Mouse (Mus musculus) CH12.LX (cell line): ENCODE results near the gene Ap1g1. TPM values are rescaled to one million over a fixed set of nuclear protein-coding genes. Genes with fewer than 3 reads are reported as not detected.
A peak's percentile ranks its signal among the peaks of the same experiment; 100 is the strongest.

ENCODE experiments used
- DNase-seq: peaks from one replicate; pipeline ENCODE4 v3.0.0-alpha.2; 2013; ENCODE audit errors: extremely low read depth
- H3K27ac ChIP-seq: 2 replicates; pipeline ENCODE4 v1.5.1; 2012; ENCODE audit warnings: low read depth, mild to moderate bottlenecking, control low read depth, moderate library complexity; ENCODE audit not compliant: insufficient read depth
- H3K27me3 ChIP-seq: replicated peaks from 2 replicates; pipeline ENCODE3; 2012; ENCODE audit warnings: inconsistent platforms
- H3K36me3 ChIP-seq, 2 experiments: replicated peaks in 1 of 2; 2 replicates each; pipeline versions ENCODE3 to v1.6.1; 2012; ENCODE audit warnings: inconsistent platforms in 1 of 2, low read length in 1 of 2, mild to moderate bottlenecking in 1 of 2, mixed read lengths in 1 of 2, moderate library complexity in 1 of 2; ENCODE audit not compliant: control insufficient read depth in 1 of 2, insufficient read depth in 1 of 2
- H3K4me1 ChIP-seq, 2 experiments: 2 replicates each; pipeline ENCODE4 v1.6.1; 2012; ENCODE audit warnings: inconsistent platforms in 1 of 2, moderate library complexity in 1 of 2; ENCODE audit not compliant: insufficient read depth in 2 of 2, control insufficient read depth in 1 of 2
- H3K4me2 ChIP-seq: 2 replicates; pipeline ENCODE4 v1.6.1; 2012; ENCODE audit warnings: low read depth, mild to moderate bottlenecking, control low read depth; ENCODE audit not compliant: poor library complexity, insufficient read depth, severe bottlenecking
- H3K4me3 ChIP-seq, 3 experiments: fragments of 150-350 bp in 1 of 3; sonication (generic) in 1 of 3; replicated peaks in 1 of 3; 2 replicates each; pipeline versions ENCODE3 to v1.5.1; 2011 to 2012; ENCODE audit warnings: low read depth in 2 of 3, low read length in 2 of 3, mild to moderate bottlenecking in 2 of 3, moderate library complexity in 2 of 3, control low read depth in 1 of 3, improper control_type of control experiment in 1 of 3, inconsistent platforms in 1 of 3, mixed read lengths in 1 of 3; ENCODE audit not compliant: poor library complexity in 1 of 3
- H3K79me2 ChIP-seq: replicated peaks from 2 replicates; pipeline ENCODE4 v1.6.1; 2012; ENCODE audit warnings: mild to moderate bottlenecking, moderate library complexity; ENCODE audit not compliant: control insufficient read depth, poor library complexity, insufficient read depth, severe bottlenecking; ENCODE audit errors: extremely low read depth
- H3K9ac ChIP-seq: 2 replicates; pipeline ENCODE4 v1.6.1; 2012; ENCODE audit warnings: low read depth, mild to moderate bottlenecking, control low read depth, moderate library complexity; ENCODE audit not compliant: insufficient read depth
- H3K9me3 ChIP-seq: replicated peaks from 2 replicates; pipeline ENCODE3; 2012; ENCODE audit warnings: low read length, inconsistent platforms, mixed read lengths
- BHLHE40 ChIP-seq: IDR thresholded peaks from 2 replicates; pipeline ENCODE4 v1.6.1; 2011; ENCODE audit warnings: mild to moderate bottlenecking, low read depth, low read length, improper control_type of control experiment
- CTCF ChIP-seq, 2 experiments: IDR thresholded peaks in 1 of 2; conservative IDR thresholded peaks in 1 of 2; 2 replicates each; pipeline ENCODE4 v1.5.1; 2011 to 2012; ENCODE audit warnings: low read depth in 2 of 2, low read length in 2 of 2, improper control_type of control experiment in 1 of 2, inconsistent platforms in 1 of 2, mild to moderate bottlenecking in 1 of 2, moderate library complexity in 1 of 2
- ELF1 ChIP-seq: IDR thresholded peaks from 2 replicates; pipeline ENCODE4 v1.6.1; 2014; ENCODE audit warnings: low read depth, mild to moderate bottlenecking, inconsistent platforms, low read length, improper control_type of control experiment
- EP300 ChIP-seq: IDR thresholded peaks from 2 replicates; pipeline ENCODE4 v1.6.1; 2011; ENCODE audit warnings: low read length, improper control_type of control experiment
- GABPA ChIP-seq: IDR thresholded peaks from 2 replicates; pipeline ENCODE4 v1.6.1; 2012; ENCODE audit warnings: low read depth, low read length, improper control_type of control experiment, inconsistent platforms; ENCODE audit not compliant: insufficient replicate concordance
- HCFC1 ChIP-seq: IDR thresholded peaks from 2 replicates; pipeline ENCODE4 v1.6.1; 2012; ENCODE audit warnings: low read depth, mild to moderate bottlenecking, inconsistent platforms, low read length, improper control_type of control experiment
- JUND ChIP-seq: conservative IDR thresholded peaks from 2 replicates; pipeline ENCODE4 v1.6.1; 2011; ENCODE audit warnings: low read depth, low read length, improper control_type of control experiment
- KAT2A ChIP-seq: IDR thresholded peaks from 2 replicates; pipeline ENCODE4 v1.6.1; 2012; ENCODE audit warnings: low read length, improper control_type of control experiment, inconsistent platforms; ENCODE audit not compliant: insufficient replicate concordance
- MAFK ChIP-seq: IDR thresholded peaks from 2 replicates; pipeline ENCODE4 v1.6.1; 2011; ENCODE audit warnings: low read length, improper control_type of control experiment; ENCODE audit not compliant: insufficient replicate concordance
- MAX ChIP-seq: IDR thresholded peaks from 2 replicates; pipeline ENCODE4 v1.6.1; 2011; ENCODE audit warnings: low read length, improper control_type of control experiment
- MAZ ChIP-seq: IDR thresholded peaks from 2 replicates; pipeline ENCODE4 v1.6.1; 2012; ENCODE audit warnings: low read depth, mild to moderate bottlenecking, inconsistent platforms, low read length, improper control_type of control experiment, moderate library complexity
- MXI1 ChIP-seq: IDR thresholded peaks from 2 replicates; pipeline ENCODE4 v1.6.1; 2011; ENCODE audit warnings: mild to moderate bottlenecking, low read depth, low read length, improper control_type of control experiment
- MYC ChIP-seq: IDR thresholded peaks from 2 replicates; pipeline ENCODE4 v1.6.1; 2011; ENCODE audit warnings: low read depth, mild to moderate bottlenecking, improper control_type of control experiment, low read length
- PAX5 ChIP-seq: IDR thresholded peaks from 2 replicates; pipeline ENCODE4 v1.6.1; 2012; ENCODE audit warnings: low read length, inconsistent platforms, mixed read lengths
- TBP ChIP-seq: conservative IDR thresholded peaks from 2 replicates; pipeline ENCODE4 v1.6.1; 2011; ENCODE audit warnings: low read depth, low read length, improper control_type of control experiment
- UBTF ChIP-seq: IDR thresholded peaks from 2 replicates; pipeline ENCODE4 v1.6.1; 2012; ENCODE audit warnings: low read depth, mild to moderate bottlenecking, inconsistent platforms, low read length, improper control_type of control experiment, moderate library complexity
- USF1 ChIP-seq: IDR thresholded peaks from 2 replicates; pipeline ENCODE4 v1.6.1; 2014; ENCODE audit warnings: low read depth, mild to moderate bottlenecking, inconsistent platforms, low read length, improper control_type of control experiment
- USF2 ChIP-seq: conservative IDR thresholded peaks from 2 replicates; pipeline ENCODE4 v1.6.1; 2011; ENCODE audit warnings: low read depth, low read length, improper control_type of control experiment
- ZKSCAN1 ChIP-seq: IDR thresholded peaks from 2 replicates; pipeline ENCODE4 v1.6.1; 2012; ENCODE audit warnings: low read depth, inconsistent platforms, low read length, improper control_type of control experiment, borderline replicate concordance
- ZMIZ1 ChIP-seq: IDR thresholded peaks from 2 replicates; pipeline ENCODE4 v1.6.1; 2012; ENCODE audit warnings: low read depth, mild to moderate bottlenecking, inconsistent platforms, low read length, improper control_type of control experiment
- dilution Hi-C: fragments of 300-500 bp; cut with MboI; formaldehyde crosslinking; loops from 2 replicates; pipeline ENCODE4 v1.14.3; 2020; ENCODE audit warnings: low sequenced_read_pairs; ENCODE audit not compliant: extremely low pct_unique_long_range_greater_than_20kb, extremely low pct_ligation_motif_present
- in situ Hi-C: fragments of 300-500 bp; cut with MboI; formaldehyde crosslinking; loops from 3 replicates; pipeline ENCODE4 v1.14.3; 2019; ENCODE audit warnings: low sequenced_read_pairs, low pct_ligation_motif_present, low pct_unique_long_range_greater_than_20kb, mixed read lengths
- polyA plus RNA-seq: library from polyadenylated mRNA; unstranded; fragments of >175 nt; gene quantifications from 2 replicates; pipeline ENCODE4 v1.2.1, GENCODE M21; 2012; ENCODE audit warnings: low read depth; ENCODE audit not compliant: insufficient read length
- total RNA-seq, 2 experiments: library from RNA; depleted of rRNA; stranded (reverse); fragments of 300-350 nt in 1 of 2; fragments of >200 nt in 1 of 2; gene quantifications; 2 replicates each; pipeline ENCODE4 v1.2.3; 2012 to 2014

Ap1g1 gene
- total and polyA plus RNA-seq, 3 experiments: 29.5 to 60.4 (median 40.8) TPM

DNA sequence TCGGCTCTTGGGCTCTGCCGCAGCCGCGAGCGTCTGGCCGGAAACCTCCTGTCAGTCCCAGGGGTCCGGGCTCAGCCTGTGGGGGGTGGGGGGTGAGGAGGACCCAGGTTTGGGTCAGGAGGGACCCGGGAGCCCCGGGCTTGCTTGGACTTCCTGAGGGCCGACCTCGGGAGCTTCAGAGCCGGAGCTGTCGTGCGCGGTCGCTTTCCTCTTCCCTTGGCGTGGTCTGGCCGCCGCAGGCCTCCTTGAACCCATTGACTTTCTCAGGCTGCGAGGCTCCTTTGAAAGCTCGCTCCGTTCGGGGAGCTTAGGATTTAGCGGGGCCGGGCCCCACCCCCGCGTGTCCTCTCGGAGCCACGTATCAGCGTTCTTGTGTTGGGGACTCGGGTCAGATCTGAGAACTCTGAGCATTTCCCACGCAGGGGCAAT, 653 bp downstream of the Ap1g1 start:
- dilution Hi-C loops: no loop called here
- H3K9me3 ChIP-seq: no peaks in the 10 kb centered on the region
- peak; percentile 14 for DNase-seq
- peaks cover 3 to 38% of the 10 kb centered on the region in 2 experiments; a peak in 3 of 4 replicates for H3K4me1 ChIP-seq
- H3K36me3 ChIP-seq: no peaks in the 10 kb centered on the region
- H3K79me2 ChIP-seq: peaks cover 47% of the 10 kb centered on the region
- H3K27ac ChIP-seq: peak overlapping the region; percentile 73
- H3K4me3 ChIP-seq: peak overlapping the region; percentile 76 to 96 (median 91)
- peak overlapping the region; percentile 81 for H3K9ac ChIP-seq
- TF ChIP-seq KAT2A: no peak
- TF ChIP-seq MXI1: 0 out of 2 replicates have a peak, but pooled peaks have one; percentile 46
- TF ChIP-seq USF2: no peak
- in situ Hi-C loops: no loop called here
- peaks cover 4% of the 10 kb centered on the region for H3K27me3 ChIP-seq
- peak overlapping the region; percentile 92; the same call in 1 of the 2 replicates for H3K4me2 ChIP-seq

DNA sequence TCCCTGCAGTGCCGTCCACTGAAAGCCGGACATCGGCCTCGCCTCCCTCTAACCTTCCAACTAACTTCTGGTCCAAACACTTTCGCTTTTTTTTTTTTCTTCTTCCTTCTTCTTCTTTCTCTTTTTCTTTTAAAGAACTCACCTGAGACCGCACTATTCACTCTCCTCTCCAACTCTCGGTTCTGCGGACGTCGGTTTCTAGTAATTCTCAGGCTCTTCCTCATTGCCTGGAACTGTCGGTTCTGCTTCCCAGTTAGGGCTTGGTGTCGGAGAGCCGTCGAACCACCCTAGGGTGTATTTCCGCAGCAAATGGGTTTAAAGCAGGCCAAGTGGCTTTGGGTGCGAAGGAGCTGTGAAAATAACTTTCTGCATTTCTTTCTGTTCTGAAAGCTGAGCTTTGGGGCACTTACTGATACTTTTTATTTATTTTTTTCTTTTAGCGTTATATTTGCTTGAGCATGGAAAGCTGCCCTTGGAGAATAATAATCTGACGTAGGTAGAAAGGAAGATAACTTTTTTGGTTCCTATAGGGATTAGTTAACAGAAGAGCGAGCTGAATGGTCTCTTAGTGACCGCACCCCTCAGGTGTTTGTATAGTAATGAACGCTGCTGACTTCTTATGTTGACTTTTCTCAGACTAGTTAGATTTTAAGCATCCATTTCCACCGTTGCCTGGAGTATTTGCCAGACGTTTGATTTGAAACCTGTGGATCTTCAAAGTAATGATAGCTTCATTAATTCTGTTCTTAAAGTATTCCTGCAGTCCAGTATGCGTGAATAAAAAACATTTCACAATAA, 1.3 kb downstream of the Ap1g1 start:
- Histone ChIP-seq H3K4me3 (peak overlapping the region; percentile 76 to 96 (median 91)), H3K4me2 (peak overlapping the region; percentile 92), H3K4me1 (peaks cover 3 to 41% of the 10 kb centered on the region in 2 experiments; a peak in 3 of 4 replicates), H3K27me3 (peaks cover 4% of the 10 kb centered on the region), H3K9me3 (no peaks in the 10 kb centered on the region), H3K9ac (peak overlapping the region; percentile 81), H3K27ac (no peak overlapping the region), H3K79me2 (peaks cover 48% of the 10 kb centered on the region), H3K36me3 (no peaks in the 10 kb centered on the region)
- peak; percentile 16 for DNase-seq
- TF ChIP-seq MAFK: no peak
- no peak for TF ChIP-seq TBP
- TF ChIP-seq MYC: no peak
- no peak for TF ChIP-seq JUND
- no peak for TF ChIP-seq HCFC1
- no peak for TF ChIP-seq PAX5
- no peak for TF ChIP-seq BHLHE40
- TF ChIP-seq UBTF: no peak
- no peak for TF ChIP-seq ZMIZ1
- TF ChIP-seq USF1: no peak
- TF ChIP-seq MAX: no peak
- no peak for TF ChIP-seq ZKSCAN1
- TF ChIP-seq ELF1: no peak
- no peak for TF ChIP-seq MXI1
- TF ChIP-seq GABPA: no peak
- no peak for TF ChIP-seq CTCF (conservative IDR thresholded peaks at IDR 0.05 in 1 of 2, IDR thresholded peaks at IDR 0.05 in 1 of 2; ENCODE audit: low read depth in 2 of 2, low read length in 2 of 2)
- no peak for TF ChIP-seq MAZ
- no peak for TF ChIP-seq EP300
- dilution Hi-C loops (no loop called here), in situ Hi-C loops (no loop called here)
